Mouse (Mus musculus) cerebral cortex, adult 2 months (tissue): ENCODE measurements around the gene Fer.

Experiments used
- WGBS: fragments of 180-500 bp; shearing (Covaris S2); methylation state at CpG from one replicate; pipeline ENCODE4 v1.1.7; 2018; 5-methylcytosine and 5-hydroxymethylcytosine counted together

The Fer gene

DNA sequence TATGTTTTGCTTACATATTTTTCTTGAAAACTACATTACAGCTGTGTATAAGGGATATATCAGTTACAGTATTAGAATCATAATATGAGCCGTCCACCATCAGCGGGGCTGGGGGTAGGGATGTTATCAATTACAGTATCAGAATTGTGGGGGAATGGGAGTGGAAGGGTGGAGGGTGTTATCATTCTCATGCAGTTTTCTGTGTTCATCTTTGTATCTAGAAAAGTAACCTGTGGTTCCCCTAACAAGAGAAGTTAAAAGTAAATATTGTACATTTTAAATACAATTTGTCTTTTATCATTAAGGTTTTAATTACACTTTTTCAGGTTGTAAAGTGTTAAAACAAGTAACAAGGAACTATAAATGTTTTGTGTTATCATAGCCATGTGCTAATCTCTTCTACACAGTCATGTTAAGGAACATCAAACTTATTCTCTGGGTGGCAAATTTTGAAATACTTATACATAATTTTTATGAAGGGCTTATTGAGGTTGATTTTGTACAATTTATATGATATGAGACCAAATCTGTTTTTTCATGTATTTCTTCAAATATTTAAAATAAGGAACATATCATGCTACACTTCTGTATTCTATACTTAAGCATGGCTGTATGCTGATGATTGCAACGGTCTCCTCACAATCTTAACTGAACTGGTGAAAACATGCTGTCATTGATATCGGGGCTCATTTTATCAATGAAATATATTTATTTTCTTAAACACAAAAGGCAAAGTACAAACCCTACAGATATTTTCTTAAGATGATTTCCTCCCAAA is 116.1 kb downstream of the Fer start:
- 90% methylated on average over 4 of the region's 4 CpGs for WGBS

DNA sequence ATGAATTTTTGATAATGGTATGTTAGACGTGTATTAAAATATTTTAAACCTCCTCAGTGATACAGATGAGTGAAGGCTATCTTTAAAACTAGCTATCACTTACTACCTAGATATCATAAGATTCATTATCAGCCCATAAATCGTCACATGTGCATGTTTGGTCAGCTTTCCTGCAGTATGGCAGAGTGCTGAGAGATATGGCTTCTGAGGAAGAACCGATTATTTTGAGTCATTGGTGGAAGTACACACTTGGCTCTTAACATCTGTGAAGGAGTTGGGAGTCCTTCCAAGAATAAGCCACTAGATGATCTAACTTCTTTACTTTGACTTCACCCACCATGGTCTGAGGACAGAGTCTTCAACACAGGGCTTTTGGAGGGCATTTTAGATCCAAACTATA is 117.3 kb downstream of the Fer start:
- 90% methylated on average over 3 of the region's 3 CpGs for WGBS

DNA sequence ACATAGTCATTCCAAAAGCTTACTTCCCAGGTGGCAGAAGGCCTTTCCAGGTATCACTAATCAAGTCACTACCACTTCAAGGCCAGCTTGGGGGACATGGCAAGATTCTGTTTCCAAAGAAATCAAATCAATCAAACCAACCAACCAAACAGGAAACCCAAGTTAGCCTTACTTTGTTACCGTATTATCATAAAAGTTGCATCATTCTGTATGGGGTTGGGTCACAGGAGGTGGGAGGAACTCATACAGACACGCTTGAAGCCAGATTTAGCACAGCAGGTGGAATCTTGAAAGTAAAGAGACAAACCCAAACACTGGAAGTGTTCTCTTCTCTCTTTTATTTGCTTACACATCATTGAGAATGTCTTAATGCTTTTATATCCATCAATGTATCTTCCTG is 125.8 kb downstream of the Fer start:
- 91% methylated on average over 2 of the region's 2 CpGs for WGBS

DNA sequence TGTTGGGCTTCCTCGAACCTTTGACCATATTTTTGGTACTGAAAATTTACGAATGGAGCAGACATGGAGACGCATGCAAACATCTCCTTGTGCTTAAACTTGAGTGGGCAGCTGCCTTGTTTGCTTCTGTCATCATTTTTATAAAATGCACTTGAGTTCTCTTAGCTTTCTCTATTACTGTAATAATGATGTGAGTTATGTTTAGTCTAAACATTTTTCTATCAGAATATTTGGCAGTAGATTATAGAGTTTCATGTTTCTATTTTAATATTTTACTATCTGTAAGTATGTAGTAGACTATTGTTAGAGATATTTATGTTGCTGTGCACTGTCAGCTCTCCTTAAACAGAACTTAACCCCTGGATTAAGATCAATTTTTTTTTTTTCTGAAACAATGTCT is 128.3 kb downstream of the Fer start:
- WGBS, result 79% methylated on average over 3 of the region's 3 CpGs

DNA sequence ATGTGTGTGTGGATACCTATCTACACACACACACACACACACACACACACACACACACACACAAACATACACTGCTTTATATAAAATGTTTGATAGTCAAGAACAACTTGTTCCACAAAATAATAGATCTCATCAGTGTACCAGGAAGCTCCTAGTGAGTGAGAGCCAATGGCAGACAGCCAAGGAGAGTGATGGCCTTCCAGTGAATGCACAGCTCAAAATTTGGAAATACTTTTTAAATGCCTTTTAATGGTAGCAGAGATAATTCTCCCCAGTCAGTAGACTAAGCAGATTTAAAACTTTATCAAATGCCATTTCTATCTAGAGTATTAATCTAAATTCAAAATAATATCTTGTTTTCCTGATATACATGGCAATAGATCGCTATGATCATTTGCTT is 133.1 kb downstream of the Fer start:
- WGBS, result 96% methylated on average over 1 of the region's 1 CpGs

DNA sequence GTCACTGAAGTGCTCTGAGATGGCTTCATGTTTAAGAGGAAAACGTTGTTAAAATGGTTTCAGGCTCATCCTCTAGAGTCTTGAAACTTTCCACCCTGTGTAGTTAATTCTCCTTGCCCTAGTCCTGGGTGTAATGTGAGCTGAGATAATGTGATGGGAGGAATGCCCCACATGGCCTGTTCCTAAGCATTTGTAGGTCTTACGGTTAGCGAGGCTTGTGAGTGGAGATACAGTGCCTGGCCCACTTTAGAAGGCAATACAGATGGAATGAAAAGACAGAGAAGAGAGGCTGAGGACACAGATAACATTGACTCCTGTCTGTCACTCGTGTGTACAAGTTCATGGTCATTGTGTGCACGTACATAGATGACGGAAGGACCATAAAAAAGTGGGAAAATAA is 134.8 kb downstream of the Fer start:
- WGBS, result 96% methylated on average over 6 of the region's 6 CpGs

DNA sequence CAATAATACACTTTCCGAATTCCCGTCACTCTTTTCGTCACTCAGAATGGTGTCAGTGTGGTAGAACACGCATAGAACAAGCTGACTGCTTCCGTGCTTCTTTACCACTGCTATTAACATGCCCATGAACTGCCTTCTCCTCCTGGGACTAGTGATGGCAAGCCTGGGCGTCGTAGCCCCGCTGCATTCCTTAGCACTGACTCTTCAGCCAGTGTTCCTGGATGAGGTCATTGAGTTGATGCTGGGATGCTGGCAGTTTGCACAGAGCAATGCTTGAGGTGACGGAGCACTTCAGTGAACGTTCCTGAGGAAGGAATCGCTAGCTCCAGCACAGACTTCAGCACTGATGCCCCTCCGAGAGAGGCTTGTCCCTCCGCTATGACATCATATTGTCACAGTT is 140.6 kb downstream of the Fer start:
- 80% methylated on average over 13 of the region's 13 CpGs for WGBS

DNA sequence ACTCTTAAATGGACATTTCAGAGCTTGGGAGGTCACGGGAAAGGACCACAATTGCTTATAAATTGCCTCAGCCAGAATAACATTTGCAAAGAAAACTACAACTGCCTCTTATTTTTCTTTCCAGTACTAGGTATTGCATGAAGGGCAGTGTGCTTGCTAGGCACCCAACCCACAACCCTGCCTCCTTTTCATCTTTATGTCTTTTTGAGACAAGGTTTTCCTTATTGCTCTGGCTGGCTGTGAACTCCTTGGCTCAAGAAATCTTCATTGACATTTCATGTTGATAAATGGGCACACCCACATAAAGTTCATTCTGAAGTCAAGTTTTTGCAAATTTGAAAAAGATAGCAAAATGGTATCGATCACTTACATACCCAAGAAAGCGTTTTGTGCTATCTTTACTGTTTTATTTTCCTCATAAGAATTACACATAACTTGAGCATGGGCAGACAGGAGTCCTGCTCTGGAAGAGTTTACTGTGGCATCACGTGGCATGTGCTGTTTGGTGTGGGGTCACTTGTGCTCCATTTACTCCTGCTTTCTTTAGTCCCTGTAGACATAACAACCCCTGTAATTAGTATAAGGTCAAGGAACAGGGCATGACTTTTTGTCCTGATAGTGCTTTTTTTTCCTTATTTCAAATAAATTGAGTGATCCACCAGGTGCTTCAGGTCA is 142.8 kb downstream of the Fer start:
- WGBS, result 90% methylated on average over 4 of the region's 4 CpGs

DNA sequence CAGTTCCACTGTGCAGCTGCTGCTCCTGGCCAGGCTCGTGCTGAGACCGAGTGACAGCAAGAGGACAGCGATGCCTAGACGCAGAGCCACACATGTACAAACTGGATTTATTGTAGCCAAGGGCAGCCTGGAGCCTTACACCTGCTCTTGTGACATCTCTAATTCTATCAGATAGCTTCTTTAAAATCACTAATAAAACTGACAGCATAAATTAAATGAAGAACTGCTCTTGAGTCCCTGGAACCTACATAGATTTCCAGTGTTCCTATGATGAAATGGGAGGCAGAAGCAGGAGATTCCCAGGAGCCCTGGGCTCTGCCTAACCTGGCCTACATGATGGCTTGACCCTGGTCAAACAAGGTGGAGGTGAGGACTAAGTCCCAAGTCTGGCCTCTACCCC is 153.7 kb downstream of the Fer start:
- WGBS, result 88% methylated on average over 4 of the region's 4 CpGs

DNA sequence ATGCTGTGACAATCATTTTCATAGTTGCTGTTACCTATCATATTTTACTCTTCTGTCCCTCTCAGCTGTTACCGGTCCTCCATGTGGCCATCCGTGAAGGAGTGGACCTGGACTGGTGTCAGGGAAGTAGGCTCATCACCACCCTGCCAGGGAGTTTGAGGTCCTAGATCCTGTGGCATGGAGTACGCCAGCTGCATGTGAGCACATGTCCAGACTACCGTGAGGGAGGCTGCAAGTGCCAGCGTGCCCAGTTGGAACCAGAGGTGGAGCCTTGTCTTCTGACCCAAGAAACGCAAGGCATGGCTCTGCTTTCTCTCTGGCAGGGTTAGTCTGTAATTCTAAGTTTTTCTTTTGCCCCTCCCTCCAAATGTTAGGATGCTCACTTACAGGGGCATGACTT is 155.4 kb downstream of the Fer start:
- 94% methylated on average over 6 of the region's 6 CpGs for WGBS

DNA sequence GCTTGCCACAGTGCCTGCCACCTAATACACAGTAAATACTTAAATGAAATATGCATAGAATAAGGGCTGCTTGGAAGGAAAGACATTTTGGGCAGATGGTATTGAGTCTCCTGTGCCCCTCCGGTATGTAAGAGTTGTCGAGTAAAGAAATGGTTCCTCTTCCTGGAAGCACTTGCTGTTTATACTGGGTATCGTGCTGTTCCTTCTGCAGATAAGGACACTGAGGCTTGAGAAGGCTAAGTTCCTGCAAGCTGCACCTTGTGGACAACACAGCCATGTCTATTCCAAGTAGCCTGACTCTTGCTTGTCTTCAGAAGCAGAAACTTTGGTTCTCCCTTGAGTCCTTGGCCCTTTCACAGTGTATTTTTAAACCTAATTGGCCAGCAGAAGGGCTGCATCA is 156.0 kb downstream of the Fer start:
- 84% methylated on average over 3 of the region's 3 CpGs for WGBS

DNA sequence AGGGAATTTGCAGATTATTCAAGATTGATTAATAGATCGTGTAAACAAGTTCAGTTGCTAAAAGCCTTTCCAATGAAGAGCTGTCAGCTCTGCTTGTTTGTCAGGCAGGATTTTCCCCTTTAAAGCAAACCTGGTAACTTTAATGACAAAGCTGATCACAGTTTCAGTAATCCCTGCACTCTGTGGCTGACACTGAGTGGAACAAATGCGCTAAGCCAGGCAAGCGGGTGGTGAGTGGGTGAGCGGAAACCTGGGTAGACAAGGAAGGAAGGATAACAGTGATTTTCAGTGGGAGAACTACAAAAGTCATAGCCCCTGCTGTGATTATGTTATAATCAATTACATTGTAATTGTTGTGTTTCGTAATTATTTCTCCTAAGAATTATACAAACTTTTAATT is 156.8 kb downstream of the Fer start:
- WGBS, result 61% methylated on average over 5 of the region's 5 CpGs

DNA sequence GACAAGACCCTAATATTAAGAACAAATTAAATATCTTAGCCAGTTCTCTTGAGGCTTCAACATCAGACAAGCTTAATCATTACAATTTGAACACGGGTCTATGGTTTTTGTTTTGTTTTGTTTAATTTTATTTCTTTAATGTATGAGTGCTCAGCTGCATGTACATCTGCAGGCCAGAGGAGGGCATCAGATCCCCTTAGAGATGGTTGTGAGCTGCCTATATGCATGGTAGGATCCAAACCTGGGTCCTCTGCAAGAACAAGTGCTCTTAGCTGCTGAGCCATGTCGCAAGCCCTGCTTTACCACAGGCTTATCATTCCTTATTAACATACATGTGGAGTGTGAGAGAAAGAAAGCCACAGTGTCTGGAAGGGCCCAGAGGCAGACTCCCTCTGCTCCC is 163.6 kb downstream of the Fer start:
- whole genome bisulfite sequencing, result 70% methylated on average over 2 of the region's 2 CpGs

DNA sequence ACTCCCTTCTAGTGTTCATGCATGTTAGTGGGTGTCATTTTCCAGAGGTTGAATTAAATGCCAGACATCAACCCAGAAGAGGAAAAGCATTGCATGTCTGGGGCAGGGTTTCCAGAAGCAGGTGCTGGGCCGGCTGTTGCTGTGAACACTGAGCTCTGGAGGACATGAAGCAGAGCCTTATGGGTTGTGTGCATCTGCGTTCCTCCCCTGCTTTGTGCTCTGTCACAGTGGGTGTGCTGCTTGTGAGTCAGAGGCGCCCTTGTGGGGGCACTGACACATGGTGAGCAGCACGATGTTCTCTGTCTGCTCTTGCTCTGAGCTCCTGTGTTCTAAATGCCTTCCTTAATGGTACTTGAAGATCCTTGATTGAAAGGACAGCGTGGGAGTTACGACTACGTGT is 182.5 kb downstream of the Fer start:
- 40% methylated on average over 7 of the region's 7 CpGs for WGBS

DNA sequence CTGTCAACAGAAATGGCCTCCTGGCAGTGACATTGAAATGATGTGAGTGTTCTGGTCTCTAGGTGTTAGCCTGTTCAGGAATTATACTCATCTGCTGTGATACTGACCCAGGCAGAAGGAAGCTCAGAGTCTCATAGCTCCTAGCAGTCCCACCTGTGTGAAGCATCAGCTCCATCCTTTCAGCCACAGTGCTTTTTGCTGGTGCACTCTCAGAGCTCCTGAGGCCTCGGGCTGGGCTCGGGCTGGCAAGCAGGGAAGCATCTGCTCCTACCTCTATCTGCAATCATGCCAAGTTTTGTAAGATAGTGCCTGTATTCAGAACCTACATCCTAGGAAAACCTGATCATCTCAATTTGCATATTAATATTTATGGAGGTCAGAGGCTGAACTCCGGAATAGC is 183.7 kb downstream of the Fer start:
- WGBS, result 72% methylated on average over 3 of the region's 3 CpGs

DNA sequence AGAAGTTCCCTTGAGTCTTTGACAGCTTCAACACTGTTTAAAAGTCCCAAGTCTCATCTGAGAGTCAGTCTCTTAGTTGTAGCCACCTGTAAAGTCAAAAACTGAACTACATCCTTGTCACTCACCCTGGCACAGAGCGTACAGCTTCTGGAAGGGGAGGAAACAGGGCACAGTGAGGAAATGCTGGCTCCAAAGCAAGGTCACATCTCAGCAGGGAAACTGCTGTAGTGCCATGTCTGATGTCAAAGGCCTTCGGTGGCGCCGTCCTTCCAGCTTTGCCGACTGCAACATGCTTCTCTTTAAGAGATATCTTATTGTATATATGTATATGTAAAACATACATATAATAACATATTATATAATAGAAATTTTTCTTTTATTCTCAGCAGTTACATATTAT is 188.0 kb downstream of the Fer start:
- 81% methylated on average over 5 of the region's 5 CpGs for WGBS

DNA sequence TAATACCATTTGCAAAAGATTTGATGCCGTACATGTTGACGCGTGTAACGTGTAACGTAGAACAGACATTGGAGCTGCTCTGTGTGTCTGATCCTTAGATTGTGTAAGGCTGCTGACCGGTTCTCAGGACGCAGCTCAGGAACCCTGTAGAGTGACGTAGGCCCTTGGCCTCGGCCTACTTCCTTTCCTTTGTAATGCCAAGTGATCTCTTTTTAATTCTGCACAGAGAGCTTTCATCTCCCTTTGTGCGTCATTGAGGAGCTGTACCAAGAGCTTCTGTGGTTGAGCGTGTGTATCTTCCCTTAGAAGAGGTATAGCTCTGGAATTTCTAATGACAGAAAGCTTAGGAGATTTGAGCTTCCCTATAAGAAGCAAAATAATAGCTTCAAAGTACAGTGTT is 190.8 kb downstream of the Fer start:
- 80% methylated on average over 11 of the region's 11 CpGs for WGBS

DNA sequence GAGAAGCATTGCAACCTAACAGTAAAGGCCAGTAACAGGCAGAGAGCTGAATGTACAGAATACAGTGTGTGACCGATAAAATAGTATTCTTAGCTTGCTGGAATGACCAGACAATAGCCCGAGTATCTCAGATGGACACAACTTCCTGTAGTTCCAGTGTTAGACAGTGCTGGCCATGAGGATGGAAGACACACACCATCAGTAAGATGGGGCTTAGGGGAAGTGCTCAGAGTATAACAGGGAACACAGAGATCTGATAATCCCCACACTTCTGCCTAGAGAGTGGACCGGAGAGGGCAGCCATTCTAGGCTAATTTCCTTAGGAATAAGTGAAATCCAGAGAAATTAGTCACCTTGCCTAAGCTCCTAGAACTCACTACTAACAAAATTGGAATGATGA is 202.4 kb downstream of the Fer start:
- 87% methylated on average over 3 of the region's 3 CpGs for WGBS

DNA sequence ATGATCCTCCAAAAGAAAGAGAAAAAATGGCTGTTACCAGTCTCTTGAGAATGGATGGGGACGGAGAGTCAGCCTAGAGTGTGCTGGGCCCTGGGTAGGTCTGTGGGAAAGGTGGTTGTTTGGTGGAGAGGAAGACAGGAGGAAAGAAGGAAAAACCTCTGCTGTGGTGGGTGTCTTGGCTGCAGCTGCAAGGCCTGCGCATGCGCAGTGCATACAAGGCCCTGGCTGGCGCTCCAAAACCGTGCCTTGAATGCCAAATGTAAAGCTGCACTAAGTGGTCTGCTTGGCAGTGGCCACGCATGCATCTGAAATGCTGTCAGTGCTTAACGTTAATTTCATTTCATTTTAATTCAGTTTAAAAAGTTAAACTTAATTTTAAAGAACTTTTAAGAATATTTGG is 214.5 kb downstream of the Fer start:
- 65% methylated on average over 7 of the region's 7 CpGs for WGBS

DNA sequence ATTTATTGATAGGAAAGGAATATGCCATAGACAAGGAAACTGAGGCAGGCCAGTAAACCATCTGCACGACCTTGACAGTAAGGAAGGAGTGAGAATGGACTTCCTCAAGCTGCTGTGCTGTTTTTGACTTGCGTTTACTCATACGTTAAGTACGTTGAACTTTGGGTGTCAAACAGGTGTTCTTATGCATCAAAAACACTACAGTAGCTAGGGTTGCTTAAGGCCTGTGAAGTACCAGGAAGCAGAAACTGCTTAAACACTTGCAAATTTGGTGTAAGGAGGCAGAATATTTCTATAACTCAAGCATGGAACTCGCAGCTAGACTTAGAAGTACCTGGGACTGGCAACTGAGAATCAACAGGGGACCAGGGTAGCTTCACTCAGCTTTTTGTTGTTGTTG is 221.9 kb downstream of the Fer start:
- WGBS, result 91% methylated on average over 5 of the region's 5 CpGs

DNA sequence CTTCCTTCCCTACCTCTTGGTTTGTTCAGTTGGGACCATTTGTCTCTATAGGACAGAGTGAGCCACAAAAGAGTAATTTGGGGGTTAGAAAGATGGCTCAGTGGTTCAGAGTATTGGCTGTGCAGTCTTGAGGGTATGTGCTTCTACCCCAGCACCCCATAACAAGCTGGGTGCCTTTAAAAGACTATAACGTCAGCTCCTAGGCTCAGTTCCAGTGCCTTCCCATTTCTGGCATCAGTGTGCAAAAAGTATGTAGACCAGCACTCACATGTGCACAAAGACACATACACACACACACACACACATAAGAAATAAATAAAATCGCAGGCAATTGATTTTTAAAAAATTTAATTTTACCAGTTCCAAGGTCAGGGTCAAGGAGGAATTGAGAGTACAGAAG is 222.6 kb downstream of the Fer start:
- WGBS, result 74% methylated on average over 2 of the region's 2 CpGs

DNA sequence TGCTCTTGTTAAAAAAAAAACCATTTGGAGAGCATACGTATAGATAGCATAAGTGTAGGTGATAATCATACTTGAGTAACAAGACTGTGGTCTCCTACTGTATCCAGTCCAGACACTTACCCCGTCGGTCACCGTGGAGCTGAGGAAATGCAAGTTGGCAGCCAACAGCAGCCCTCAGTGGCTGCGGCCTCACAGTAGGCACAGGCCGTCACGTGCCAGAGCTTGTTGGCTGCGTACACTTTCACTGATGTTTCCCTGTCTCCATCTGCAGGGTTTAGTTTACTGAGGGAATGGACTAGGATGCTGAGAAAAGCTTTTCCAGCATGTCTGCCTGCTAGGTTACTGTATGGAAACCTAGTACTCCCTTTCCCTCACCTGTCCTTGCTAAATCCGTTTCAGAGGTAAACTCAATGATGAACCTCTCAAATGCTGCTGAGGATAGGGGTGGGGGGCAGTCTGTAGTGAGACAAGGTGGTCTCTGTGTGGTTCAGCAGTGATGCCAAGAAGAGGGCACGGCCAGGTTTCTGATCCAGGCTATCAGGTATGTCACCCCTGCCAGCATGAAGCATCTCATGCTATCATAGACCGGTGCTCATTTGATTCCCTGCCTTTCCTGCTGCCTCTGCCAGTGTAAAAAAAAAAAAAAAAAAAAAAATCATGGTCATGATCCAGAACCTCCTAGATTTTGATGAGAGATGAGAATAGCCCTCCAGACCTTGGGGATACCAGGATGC is 224.2 kb downstream of the Fer start:
- WGBS, result 56% methylated on average over 11 of the region's 11 CpGs

DNA sequence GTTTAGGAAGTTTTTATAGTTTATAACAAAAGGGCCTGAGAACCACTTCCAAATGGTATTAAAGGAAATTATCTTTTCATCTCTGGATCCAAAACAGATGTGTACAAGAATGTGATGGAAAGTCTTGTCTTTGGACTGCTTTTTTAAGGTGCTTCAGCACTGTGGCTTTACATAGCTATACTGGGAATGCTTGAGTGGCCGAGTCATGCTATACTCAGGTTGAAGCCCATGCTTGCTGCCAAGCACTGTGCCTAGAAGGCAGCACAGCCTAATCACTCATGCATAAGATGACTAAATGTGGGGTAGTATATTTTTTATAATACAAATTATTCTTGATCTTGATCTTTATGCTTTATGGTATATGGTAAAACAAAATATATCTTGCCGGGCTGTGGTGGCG is 225.0 kb downstream of the Fer start:
- WGBS, result 87% methylated on average over 3 of the region's 3 CpGs
